Mouse (Mus musculus) midbrain, embryonic 12.5 days (tissue): ENCODE results near the gene Zfp362. TPM values are rescaled to one million over a fixed set of nuclear protein-coding genes. Genes with fewer than 3 reads are reported as not detected.

Experiments used
- ATAC-seq: fragments of 200-750 bp; cut with Nextera tagmentation; 2 replicates; pipeline ENCODE4 v1.8.0; 2017; ENCODE audit warnings: low read depth, moderate TSS enrichment, moderate library complexity; ENCODE audit not compliant: low FRiP score
- H3K27ac ChIP-seq: fragments of 300-500 bp; sonication (generic); replicated peaks from 2 replicates; pipeline ENCODE4 v1.5.1; 2016; ENCODE audit warnings: mild to moderate bottlenecking
- H3K27me3 ChIP-seq: fragments of 300-500 bp; sonication (generic); 2 replicates; pipeline ENCODE4 v1.6.1; 2016; ENCODE audit warnings: mild to moderate bottlenecking
- H3K36me3 ChIP-seq: fragments of 300-500 bp; sonication (generic); 2 replicates; pipeline ENCODE4 v1.6.1; 2016
- H3K4me1 ChIP-seq: fragments of 300-500 bp; sonication (generic); 2 replicates; pipeline ENCODE4 v1.6.1; 2016
- H3K4me2 ChIP-seq: fragments of 300-500 bp; sonication (generic); replicated peaks from 2 replicates; pipeline ENCODE4 v1.6.1; 2016; ENCODE audit warnings: mild to moderate bottlenecking, moderate library complexity
- H3K4me3 ChIP-seq: fragments of 300-500 bp; sonication (generic); 2 replicates; pipeline ENCODE4 v1.5.1; 2016; ENCODE audit warnings: mild to moderate bottlenecking
- H3K9ac ChIP-seq: fragments of 300-500 bp; sonication (generic); replicated peaks from 2 replicates; pipeline ENCODE4 v1.6.1; 2016; ENCODE audit warnings: mild to moderate bottlenecking, moderate library complexity
- H3K9me3 ChIP-seq: fragments of 300-500 bp; sonication (generic); 2 replicates; pipeline ENCODE4 v1.6.1; 2016; ENCODE audit warnings: mild to moderate bottlenecking
- WGBS: fragments of 180-500 bp; shearing (Covaris S2); methylation state at CpG from one replicate; pipeline ENCODE4 v1.1.7; 2016; 5-methylcytosine and 5-hydroxymethylcytosine counted together
- polyA plus RNA-seq: library from polyadenylated mRNA; unstranded; fragments of >200 nt; fragmentation: Nextera tagmentation; extraction: Ambion mirVana; gene quantifications from 2 replicates; pipeline ENCODE4 v1.2.1, GENCODE M21; 2016

Zfp362 gene
- polyA plus RNA-seq, 1 experiment from 2014 or later = 43.5 TPM

DNA sequence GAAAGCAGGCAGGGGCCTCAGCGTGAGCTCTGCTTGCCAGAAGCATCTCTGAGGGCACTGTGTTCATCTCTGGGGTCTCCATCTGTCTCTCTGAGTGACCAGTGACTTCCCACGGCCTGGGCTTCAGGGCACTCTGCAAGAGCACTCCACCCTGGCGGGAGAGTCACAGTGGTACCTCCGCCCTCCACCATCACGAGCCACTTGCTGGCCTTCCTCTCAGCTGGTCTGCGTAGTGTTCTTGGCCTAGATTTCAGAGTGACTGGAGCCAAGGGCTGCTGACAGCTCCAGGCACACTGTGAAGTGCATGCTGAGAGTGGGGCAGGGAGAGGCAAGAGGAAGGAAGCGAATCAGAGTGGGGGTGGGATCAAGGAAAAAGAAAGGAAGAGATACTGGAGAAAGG is 81.8 kb downstream of the Zfp362 start:
- no peak overlapping the region for H3K4me2 ChIP-seq
- H3K27me3 ChIP-seq = peaks cover 5% of the 10 kb centered on the region; the same call in 1 of the 2 replicates
- no peak overlapping the region for H3K4me3 ChIP-seq
- no peak overlapping the region for H3K9ac ChIP-seq
- no peaks in the 10 kb centered on the region for H3K9me3 ChIP-seq
- ATAC-seq = no peak
- WGBS = 69% methylated on average over 7 of the region's 7 CpGs
- H3K27ac ChIP-seq = 0 out of 2 replicates have a peak overlapping the region, but pooled peaks have one; percentile 8
- H3K36me3 ChIP-seq = no peaks in the 10 kb centered on the region
- peaks cover 71% of the 10 kb centered on the region for H3K4me1 ChIP-seq

DNA sequence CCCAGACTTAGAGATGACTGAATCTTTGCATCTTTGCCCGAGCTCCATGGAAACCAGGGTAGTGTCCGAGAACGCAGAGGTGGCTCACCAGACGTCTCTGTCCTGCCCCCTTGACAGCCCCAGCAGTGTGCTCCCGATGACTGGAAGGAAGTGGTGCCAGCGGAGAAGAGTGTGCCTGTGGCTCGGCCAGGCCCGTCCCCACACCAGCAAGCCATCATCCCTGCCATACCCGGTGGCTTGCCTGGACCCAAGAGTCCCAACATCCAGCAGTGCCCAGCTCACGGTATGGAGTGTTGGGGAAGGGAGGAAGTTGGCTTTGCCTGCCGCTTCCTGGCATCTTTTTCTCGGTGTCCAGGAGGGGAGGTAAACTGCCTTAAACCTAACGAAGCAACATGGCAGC is 82.4 kb downstream of the Zfp362 start:
- Histone ChIP-seq H3K9ac (no peak overlapping the region), H3K36me3 (no peaks in the 10 kb centered on the region), H3K27me3 (peaks cover 5% of the 10 kb centered on the region; the same call in 1 of the 2 replicates), H3K4me3 (no peak overlapping the region), H3K9me3 (no peaks in the 10 kb centered on the region), H3K4me2 (no peak overlapping the region), H3K27ac (0 out of 2 replicates have a peak overlapping the region, but pooled peaks have one; percentile 8), H3K4me1 (peaks cover 74% of the 10 kb centered on the region)
- WGBS = 74% methylated on average over 13 of the region's 13 CpGs
- ATAC-seq = no peak

Other genes with a start within 250 kb of the Zfp362 start
- 8.0 and 9.2 TPM in 2 replicates for gene Zscan20, start 195.9 kb downstream of the Zfp362 start, polyA plus RNA-seq
- 0.98 and 1.2 TPM in 2 replicates for gene Tlr12, start 187.4 kb downstream of the Zfp362 start, polyA plus RNA-seq
- gene Phc2, start 151.3 kb downstream of the Zfp362 start, polyA plus RNA-seq = 133 and 153 TPM in 2 replicates
- gene A3galt2, start 50.7 kb downstream of the Zfp362 start, polyA plus RNA-seq = 0.56 and 0.59 TPM in 2 replicates
- gene Trim62, start 77.5 kb upstream of the Zfp362 start, polyA plus RNA-seq = 14.9 and 16.7 TPM in 2 replicates
- gene Azin2, start 156.4 kb upstream of the Zfp362 start, polyA plus RNA-seq = 16.4 and 16.9 TPM in 2 replicates
- gene Ak2, start 185.9 kb upstream of the Zfp362 start, polyA plus RNA-seq = 136 and 138 TPM in 2 replicates